Mouse (Mus musculus): ENCODE results near the gene Ripor2. TPM values are rescaled to one million over a fixed set of nuclear protein-coding genes. Genes with fewer than 3 reads are reported as not detected.

The Ripor2 gene
- polyA plus RNA-seq, 1 experiment = 2.0 TPM

GRCm38 (mm10) chr13:24666763-24667162, 84.8 kb downstream of the Ripor2 start:
- no peaks in the 10 kb centered on the region for H3K27me3 ChIP-seq (ENCODE audit: control insufficient read depth, insufficient read depth, low read length)
- 74% methylated on average over 4 of the region's 4 CpGs for WGBS
- no peak overlapping the region for H3K4me3 ChIP-seq (ENCODE audit: low read depth, low read length)
- H3K4me1 ChIP-seq (ENCODE audit: control insufficient read depth, insufficient read depth, insufficient read length, low read length) = no peaks in the 10 kb centered on the region
- TF ChIP-seq CTCF (IDR thresholded peaks at IDR 0.05; ENCODE audit: extremely low read depth, insufficient read length, insufficient replicate concordance, low read depth, low read length) = no peak
- TF ChIP-seq POLR2A (IDR thresholded peaks at IDR 0.05; ENCODE audit: low read depth, low read length) = no peak
- H3K36me3 ChIP-seq (ENCODE audit: control insufficient read depth, insufficient read depth, low read length) = no peaks in the 10 kb centered on the region
- no peak overlapping the region for H3K27ac ChIP-seq (ENCODE audit: insufficient read depth, low read depth, low read length)

GRCm38 (mm10) chr13:24668556-24668955, 86.6 kb downstream of the Ripor2 start:
- Histone ChIP-seq H3K27me3 (ENCODE audit: control insufficient read depth, insufficient read depth, low read length) (no peaks in the 10 kb centered on the region), H3K4me1 (ENCODE audit: control insufficient read depth, insufficient read depth, insufficient read length, low read length) (no peaks in the 10 kb centered on the region), H3K27ac (ENCODE audit: insufficient read depth, low read depth, low read length) (no peak overlapping the region), H3K36me3 (ENCODE audit: control insufficient read depth, insufficient read depth, low read length) (no peaks in the 10 kb centered on the region), H3K4me3 (ENCODE audit: low read depth, low read length) (no peak overlapping the region)
- TF ChIP-seq CTCF (IDR thresholded peaks at IDR 0.05; ENCODE audit: extremely low read depth, insufficient read length, insufficient replicate concordance, low read depth, low read length) (no peak), POLR2A (IDR thresholded peaks at IDR 0.05; ENCODE audit: low read depth, low read length) (no peak)
- WGBS = 60% methylated on average over 2 of the region's 2 CpGs

GRCm38 (mm10) chr13:24670676-24671075, 88.7 kb downstream of the Ripor2 start:
- no peak overlapping the region for H3K4me3 ChIP-seq (ENCODE audit: low read depth, low read length)
- TF ChIP-seq POLR2A (IDR thresholded peaks at IDR 0.05; ENCODE audit: low read depth, low read length) (no peak), CTCF (IDR thresholded peaks at IDR 0.05; ENCODE audit: extremely low read depth, insufficient read length, insufficient replicate concordance, low read depth, low read length) (no peak)
- H3K36me3 ChIP-seq (ENCODE audit: control insufficient read depth, insufficient read depth, low read length) = no peaks in the 10 kb centered on the region
- no peak overlapping the region for H3K27ac ChIP-seq (ENCODE audit: insufficient read depth, low read depth, low read length)
- H3K27me3 ChIP-seq (ENCODE audit: control insufficient read depth, insufficient read depth, low read length) = no peaks in the 10 kb centered on the region
- WGBS = 87% methylated on average over 2 of the region's 2 CpGs
- H3K4me1 ChIP-seq (ENCODE audit: control insufficient read depth, insufficient read depth, insufficient read length, low read length) = no peaks in the 10 kb centered on the region

- H3K27ac ChIP-seq (ENCODE audit: insufficient read depth, low read depth, low read length) = no peak overlapping the region
- H3K4me1 ChIP-seq (ENCODE audit: control insufficient read depth, insufficient read depth, insufficient read length, low read length) = no peaks in the 10 kb centered on the region
- TF ChIP-seq CTCF (IDR thresholded peaks at IDR 0.05; ENCODE audit: extremely low read depth, insufficient read length, insufficient replicate concordance, low read depth, low read length) = no peak
- no peak for TF ChIP-seq POLR2A (IDR thresholded peaks at IDR 0.05; ENCODE audit: low read depth, low read length)
- H3K4me3 ChIP-seq (ENCODE audit: low read depth, low read length) = no peak overlapping the region
- no peaks in the 10 kb centered on the region for H3K27me3 ChIP-seq (ENCODE audit: control insufficient read depth, insufficient read depth, low read length)
- H3K36me3 ChIP-seq (ENCODE audit: control insufficient read depth, insufficient read depth, low read length) = no peaks in the 10 kb centered on the region
- WGBS = 54% methylated on average over 15 of the region's 15 CpGs
Measured at GRCm38 (mm10) chr13:24679027-24679680, 97.2 kb downstream of the Ripor2 start.

- 93% methylated on average over 4 of the region's 4 CpGs for WGBS
- H3K4me1 ChIP-seq (ENCODE audit: control insufficient read depth, insufficient read depth, insufficient read length, low read length) = no peaks in the 10 kb centered on the region
Measured at GRCm38 (mm10) chr13:24680951-24681350, 99.0 kb downstream of the Ripor2 start.

GRCm38 (mm10) chr13:24682346-24682745, 100.4 kb downstream of the Ripor2 start:
- Histone ChIP-seq H3K36me3 (ENCODE audit: control insufficient read depth, insufficient read depth, low read length) (no peaks in the 10 kb centered on the region), H3K4me1 (ENCODE audit: control insufficient read depth, insufficient read depth, insufficient read length, low read length) (no peaks in the 10 kb centered on the region), H3K27me3 (ENCODE audit: control insufficient read depth, insufficient read depth, low read length) (no peaks in the 10 kb centered on the region), H3K4me3 (ENCODE audit: low read depth, low read length) (no peak overlapping the region), H3K27ac (ENCODE audit: insufficient read depth, low read depth, low read length) (no peak overlapping the region)
- 62% methylated on average over 5 of the region's 5 CpGs for WGBS
- TF ChIP-seq POLR2A (IDR thresholded peaks at IDR 0.05; ENCODE audit: low read depth, low read length) (no peak), CTCF (IDR thresholded peaks at IDR 0.05; ENCODE audit: extremely low read depth, insufficient read length, insufficient replicate concordance, low read depth, low read length) (no peak)

More at GRCm38 (mm10) chr13:24680951-24681350, 99.0 kb downstream of the Ripor2 start:
- H3K36me3 ChIP-seq (ENCODE audit: control insufficient read depth, insufficient read depth, low read length) = no peaks in the 10 kb centered on the region
- no peak for TF ChIP-seq POLR2A (IDR thresholded peaks at IDR 0.05; ENCODE audit: low read depth, low read length)
- TF ChIP-seq CTCF (IDR thresholded peaks at IDR 0.05; ENCODE audit: extremely low read depth, insufficient read length, insufficient replicate concordance, low read depth, low read length) = no peak
- H3K27ac ChIP-seq (ENCODE audit: insufficient read depth, low read depth, low read length) = no peak overlapping the region
- no peaks in the 10 kb centered on the region for H3K27me3 ChIP-seq (ENCODE audit: control insufficient read depth, insufficient read depth, low read length)
- no peak overlapping the region for H3K4me3 ChIP-seq (ENCODE audit: low read depth, low read length)

DNA sequence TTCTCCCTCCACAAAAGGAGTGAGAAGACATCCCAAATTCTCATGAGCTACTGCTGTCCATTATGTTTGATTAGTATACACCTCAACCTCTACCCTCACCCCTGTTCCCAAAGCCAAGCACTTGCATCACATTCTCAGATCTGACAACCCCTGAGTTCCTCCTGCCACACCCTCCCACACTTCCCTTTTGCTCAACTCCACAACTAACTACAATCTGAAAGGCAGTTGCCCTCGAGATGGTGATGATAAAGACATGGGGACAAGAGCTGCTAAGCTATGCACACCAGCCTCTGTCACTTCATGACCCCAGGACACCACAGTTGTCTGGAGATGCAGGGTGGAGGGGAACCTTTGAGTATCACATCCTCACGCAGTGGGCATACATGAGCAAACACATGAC, 102.5 kb downstream of the Ripor2 start:
- Histone ChIP-seq H3K4me3 (ENCODE audit: low read depth, low read length) (no peak overlapping the region), H3K36me3 (ENCODE audit: control insufficient read depth, insufficient read depth, low read length) (no peaks in the 10 kb centered on the region), H3K27me3 (ENCODE audit: control insufficient read depth, insufficient read depth, low read length) (no peaks in the 10 kb centered on the region), H3K4me1 (ENCODE audit: control insufficient read depth, insufficient read depth, insufficient read length, low read length) (no peaks in the 10 kb centered on the region), H3K27ac (ENCODE audit: insufficient read depth, low read depth, low read length) (no peak overlapping the region)
- 49% methylated on average over 2 of the region's 2 CpGs for WGBS
- TF ChIP-seq POLR2A (IDR thresholded peaks at IDR 0.05; ENCODE audit: low read depth, low read length) (no peak), CTCF (IDR thresholded peaks at IDR 0.05; ENCODE audit: extremely low read depth, insufficient read length, insufficient replicate concordance, low read depth, low read length) (no peak)
